Mouse (Mus musculus) heart, adult 9 months (tissue): ENCODE results near the gene Lrrc39.
A peak's percentile ranks its signal among the peaks of the same experiment; 100 is the strongest.

Experiments used
- DNase-seq, 2 experiments: peaks; one replicate each; pipeline ENCODE4 v3.0.0; 2022; ENCODE audit warnings: low spot score in 2 of 2

The Lrrc39 gene

DNA sequence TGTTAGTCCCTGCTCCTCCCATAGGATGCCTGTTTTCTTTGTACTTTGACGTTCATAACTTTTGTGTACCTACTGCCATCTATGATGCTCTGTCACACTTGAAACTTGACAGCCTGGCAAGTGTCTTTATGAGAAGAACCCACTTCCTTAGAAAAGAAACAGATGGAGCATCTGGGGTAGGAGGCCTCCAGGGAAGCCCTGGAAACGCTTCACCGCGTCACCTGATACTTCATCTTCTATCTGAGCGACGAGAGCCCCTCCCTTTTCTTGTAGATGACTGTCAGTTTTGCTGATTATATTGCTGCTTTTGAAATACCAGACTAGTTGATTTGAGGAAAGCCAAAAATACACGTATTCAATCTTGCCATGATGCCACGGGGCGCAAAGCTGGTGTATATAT, 41.8 kb downstream of the Lrrc39 start:
- DNase-seq = no peak

DNA sequence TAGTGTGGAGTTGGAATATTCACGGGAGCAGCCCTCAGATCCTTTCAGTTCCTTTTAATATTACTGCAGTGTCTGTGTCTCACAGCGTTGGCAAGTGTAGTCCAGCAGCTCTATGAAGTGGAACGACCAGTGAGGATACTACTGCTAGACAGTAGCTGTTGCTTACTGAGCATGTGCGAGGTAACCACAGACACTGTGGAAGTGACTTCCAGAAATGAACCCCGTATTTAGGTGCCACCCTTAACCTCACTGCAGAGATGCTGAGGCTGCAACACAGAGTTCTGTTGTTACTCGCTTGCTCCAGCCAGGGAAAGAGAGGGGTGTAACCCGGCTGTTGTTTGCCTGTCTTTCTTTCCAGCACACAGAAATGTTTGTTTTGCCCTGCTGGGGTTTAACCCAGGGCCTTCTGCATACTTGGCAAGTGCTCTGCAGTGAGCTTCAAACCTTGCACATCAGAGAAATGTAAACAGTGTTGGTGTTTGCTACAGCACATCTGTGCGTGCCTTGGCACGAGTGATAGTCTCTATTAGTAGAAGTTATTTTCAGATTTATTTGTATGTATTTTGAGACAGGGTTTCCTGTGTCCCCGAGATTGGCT, 51.6 kb downstream of the Lrrc39 start, which contains the start of gene Trmt13:
Gene Trmt13 (minus strand): TSS at position 293 of the 598 bp plus-strand sequence.
- peak in 1 of 2 experiments; percentile 31 for DNase-seq

DNA sequence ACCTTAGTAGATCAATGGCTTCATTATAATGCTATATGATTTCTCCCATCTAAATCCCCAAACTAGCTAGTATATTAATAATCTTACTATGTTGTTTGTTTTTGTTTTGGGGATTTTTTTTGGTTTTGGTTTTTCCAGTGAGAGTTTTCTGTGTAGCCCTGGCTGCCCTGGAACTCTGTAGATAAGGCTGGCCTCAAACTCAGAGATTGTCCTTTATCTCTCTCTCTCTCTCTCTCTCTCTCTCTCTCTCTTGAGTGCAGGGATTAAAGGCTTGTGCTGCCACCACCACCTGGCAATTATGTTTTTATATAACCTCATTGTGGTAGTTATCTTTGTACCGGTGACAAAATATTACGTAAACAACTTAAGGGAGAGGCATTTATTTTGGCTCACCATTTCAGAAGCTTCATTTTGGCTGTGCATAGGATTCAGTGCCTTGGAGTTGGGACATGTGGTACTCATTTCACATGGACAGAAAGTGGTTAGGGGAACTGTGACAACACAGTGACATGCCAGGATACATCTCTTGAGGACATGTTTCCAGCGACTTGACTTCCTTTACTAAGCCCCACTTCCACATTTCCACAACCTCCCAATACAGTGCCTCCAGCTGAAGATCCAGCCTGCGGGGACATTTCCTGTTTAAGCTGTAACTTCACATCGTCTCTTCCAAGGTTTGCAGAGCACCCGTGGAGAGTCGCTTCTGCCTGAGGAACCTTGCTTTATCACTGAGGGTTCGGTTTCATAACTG, 52.7 kb downstream of the Lrrc39 start:
- no peak for DNase-seq

DNA sequence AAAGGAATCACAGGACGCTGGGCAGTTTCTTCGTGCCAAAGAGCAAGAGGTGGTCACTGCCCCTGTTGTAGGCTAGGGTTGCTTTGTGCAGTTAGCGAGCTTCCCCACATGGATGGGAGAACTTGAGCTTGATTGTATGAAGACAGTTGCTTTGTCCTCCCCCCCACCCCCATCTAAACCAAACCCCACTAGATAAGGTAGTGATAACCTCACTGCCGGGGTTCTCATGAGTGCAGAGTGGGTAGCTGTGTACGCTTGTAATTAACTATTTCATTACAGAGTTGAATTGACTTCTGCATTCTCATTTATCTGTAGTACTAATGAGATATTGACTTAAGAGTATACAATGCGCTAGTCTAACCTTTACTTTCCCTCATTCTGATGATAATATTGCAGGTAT, 56.1 kb downstream of the Lrrc39 start:
- no peak for DNase-seq

DNA sequence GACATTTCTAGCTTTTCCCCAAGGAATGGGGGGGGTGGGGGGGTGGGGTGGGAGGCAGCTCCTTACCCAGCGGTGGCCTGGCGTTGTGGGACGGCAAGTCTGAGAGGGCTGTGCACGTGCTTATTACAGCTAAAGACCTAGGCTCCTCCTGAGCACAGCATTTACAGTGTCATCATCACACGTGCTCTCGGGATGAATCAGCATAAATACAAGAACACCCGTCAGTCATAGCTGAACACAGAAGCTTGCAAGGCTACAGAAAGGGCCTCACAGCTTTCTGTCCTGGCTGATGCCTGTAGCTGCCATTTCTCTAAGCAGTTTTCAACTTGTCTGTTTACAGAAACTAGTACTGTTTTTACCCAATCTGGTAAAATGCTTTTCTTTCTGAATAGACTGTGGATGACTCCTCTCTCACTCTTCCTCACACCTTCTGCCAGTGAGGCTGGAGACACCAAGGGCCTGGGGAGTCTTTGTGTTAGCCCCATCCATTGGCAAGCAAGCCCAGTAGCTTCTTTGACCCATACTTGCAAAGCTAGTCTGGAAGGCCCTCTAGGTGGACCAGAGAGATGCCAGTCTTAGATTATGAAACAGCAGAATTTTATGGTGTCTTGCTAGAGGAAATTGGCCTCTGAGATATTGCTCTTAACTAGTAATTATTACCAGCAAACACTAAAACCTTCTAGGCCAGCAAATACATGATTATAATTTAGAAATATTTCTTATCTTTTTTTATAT, 58.0 kb downstream of the Lrrc39 start:
- DNase-seq = no peak

DNA sequence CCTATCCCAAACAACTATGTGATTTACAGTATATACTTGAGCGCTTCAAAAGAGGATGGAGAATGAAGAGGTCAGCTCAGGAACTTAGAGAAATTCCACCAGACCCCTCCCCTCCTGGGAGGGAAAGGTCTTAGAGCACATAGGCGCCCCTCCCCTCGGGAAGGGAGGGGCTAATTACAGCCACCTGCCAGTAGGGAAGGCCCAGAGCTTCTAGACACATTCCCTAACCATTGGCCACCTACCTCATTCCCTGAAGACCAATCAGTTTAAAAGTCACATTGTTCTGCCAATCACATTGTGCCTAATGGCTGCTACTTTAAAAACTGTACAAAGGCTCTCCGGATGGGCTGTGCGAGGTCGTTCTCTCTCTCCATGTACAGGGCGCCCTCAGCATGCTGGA, 59.9 kb downstream of the Lrrc39 start:
- no peak for DNase-seq

DNA sequence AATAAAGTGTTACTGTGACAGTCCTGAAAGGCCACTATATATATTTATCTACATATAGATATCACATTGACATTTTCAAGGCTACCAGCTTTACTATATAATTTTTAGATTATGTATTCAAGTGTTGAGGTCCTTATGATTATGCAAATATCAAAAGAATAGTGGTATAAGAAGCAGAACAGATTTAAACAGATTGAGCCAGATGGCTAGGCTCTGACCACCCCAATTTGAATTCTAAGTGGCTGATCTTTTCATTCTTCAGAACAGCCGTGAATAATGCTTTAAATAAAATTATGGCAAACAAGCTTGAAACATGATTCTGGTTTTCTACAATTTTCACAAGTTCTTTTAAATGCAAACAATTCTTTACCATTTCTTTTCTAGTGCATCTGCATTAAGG, 68.7 kb downstream of the Lrrc39 start:
- DNase-seq = no peak
